Mouse (Mus musculus) liver, embryonic 11.5 days (tissue): ENCODE data around the gene Cep152. TPM values are rescaled to one million over a fixed set of nuclear protein-coding genes. Genes with fewer than 3 reads are reported as not detected.

Source experiments
- ATAC-seq: fragments of 200-750 bp; cut with Nextera tagmentation; replicated peaks from 2 replicates; pipeline ENCODE4 v1.8.0; 2017; ENCODE audit warnings: moderate number of reproducible peaks, mild to moderate bottlenecking, moderate TSS enrichment, moderate library complexity; ENCODE audit not compliant: low FRiP score
- DNase-seq: peaks from one replicate; pipeline ENCODE4 v3.0.0-alpha.2; 2017; ENCODE audit warnings: low spot score
- H3K27ac ChIP-seq: fragments of 300-500 bp; sonication (generic); 2 replicates; pipeline ENCODE4 v1.5.1; 2014; ENCODE audit warnings: mild to moderate bottlenecking, low read depth, low read length, control low read depth
- H3K27me3 ChIP-seq: fragments of 300-500 bp; sonication (generic); replicated peaks from 2 replicates; pipeline ENCODE4 v1.6.1; 2014; ENCODE audit warnings: low read length, mixed read lengths; ENCODE audit not compliant: control insufficient read depth, insufficient read depth
- H3K36me3 ChIP-seq: fragments of 300-500 bp; sonication (generic); 2 replicates; pipeline ENCODE4 v1.6.1; 2014; ENCODE audit warnings: mild to moderate bottlenecking, low read length, moderate library complexity, mixed read lengths; ENCODE audit not compliant: control insufficient read depth, insufficient read depth
- H3K4me1 ChIP-seq: fragments of 300-500 bp; sonication (generic); replicated peaks from 2 replicates; pipeline ENCODE4 v1.6.1; 2014; ENCODE audit warnings: low read length, mixed read lengths; ENCODE audit not compliant: control insufficient read depth, insufficient read depth
- H3K4me2 ChIP-seq: fragments of 300-500 bp; sonication (generic); 2 replicates; pipeline ENCODE4 v1.6.1; 2014; ENCODE audit warnings: mild to moderate bottlenecking, control low read depth, moderate library complexity
- H3K4me3 ChIP-seq: fragments of 300-500 bp; sonication (generic); 2 replicates; pipeline ENCODE4 v1.5.1; 2014; ENCODE audit warnings: low read depth, low read length, control low read depth
- H3K9ac ChIP-seq: fragments of 300-500 bp; sonication (generic); 2 replicates; pipeline ENCODE4 v1.6.1; 2014; ENCODE audit warnings: low read depth, low read length, control low read depth
- H3K9me3 ChIP-seq: fragments of 300-500 bp; sonication (generic); 2 replicates; pipeline ENCODE4 v1.6.1; 2016; ENCODE audit warnings: low read length, inconsistent platforms, mixed read lengths; ENCODE audit not compliant: control insufficient read depth
- WGBS: fragments of 180-500 bp; shearing (Covaris S2); extraction: QIAGEN DNeasy Blood & Tissue Kit; methylation state at CpG from one replicate; pipeline ENCODE4 v1.1.7; 2014; 5-methylcytosine and 5-hydroxymethylcytosine counted together
- polyA plus RNA-seq: library from polyadenylated mRNA; unstranded; fragments of >200 nt; fragmentation: Nextera tagmentation; extraction: Ambion mirVana; gene quantifications from 2 replicates; pipeline ENCODE4 v1.2.1, GENCODE M21; 2014

The Cep152 gene
- polyA plus RNA-seq, 1 experiment from 2014 or later: 8.1 TPM

DNA sequence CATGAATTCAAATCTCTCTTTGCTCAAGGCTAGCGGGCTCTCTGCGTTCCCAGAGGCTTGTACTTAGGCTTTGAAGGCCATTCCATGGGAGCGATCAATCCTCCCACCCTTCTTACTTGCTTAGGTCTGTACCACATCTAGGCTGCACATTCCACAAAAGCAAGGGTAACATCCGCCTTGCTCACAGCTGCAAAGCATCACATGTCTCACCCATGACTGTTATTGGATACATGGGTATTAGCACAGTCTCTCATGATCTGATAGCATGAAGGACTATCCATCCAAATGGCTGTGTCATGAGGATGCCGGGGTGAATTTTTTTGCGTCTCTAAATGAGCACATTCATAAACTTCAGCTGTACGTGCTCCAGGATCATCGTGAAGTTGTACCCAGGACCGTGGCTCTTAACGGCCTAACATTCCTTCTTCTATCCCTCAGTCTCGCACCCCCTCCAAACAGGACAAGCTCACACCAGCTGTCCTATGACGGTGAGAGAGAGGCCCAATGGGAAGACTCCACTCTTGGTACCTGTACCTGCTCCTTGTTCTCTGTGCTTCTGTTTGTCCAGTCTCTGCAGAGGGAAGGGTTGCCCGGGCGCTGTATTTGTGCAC lies 25.9 kb upstream of the Cep152 start:
- no peaks in the 10 kb centered on the region for H3K27me3 ChIP-seq
- DNase-seq: no peak
- H3K27ac ChIP-seq: no peak overlapping the region
- H3K36me3 ChIP-seq: no peaks in the 10 kb centered on the region
- whole genome bisulfite sequencing: 88% methylated on average over 14 of the region's 14 CpGs
- H3K9me3 ChIP-seq: no peaks in the 10 kb centered on the region
- H3K4me1 ChIP-seq: no peaks in the 10 kb centered on the region
- ATAC-seq: no peak
- no peak overlapping the region for H3K4me2 ChIP-seq
- no peak overlapping the region for H3K4me3 ChIP-seq
- no peak overlapping the region for H3K9ac ChIP-seq

- Histone ChIP-seq H3K4me2 (no peak overlapping the region), H3K27me3 (no peaks in the 10 kb centered on the region), H3K4me1 (no peaks in the 10 kb centered on the region), H3K9me3 (no peaks in the 10 kb centered on the region), H3K4me3 (no peak overlapping the region), H3K27ac (no peak overlapping the region), H3K9ac (no peak overlapping the region), H3K36me3 (no peaks in the 10 kb centered on the region)
- DNase-seq (no peak), ATAC-seq (no peak)
- WGBS: 83% methylated on average over 5 of the region's 5 CpGs
These were observed 25.1 kb upstream of the Cep152 start for GRCm38 (mm10) chr2:125650038-125650437.

GRCm38 (mm10) chr2:125644912-125645311 lies 20.0 kb upstream of the Cep152 start:
- Histone ChIP-seq H3K27ac (no peak overlapping the region), H3K9me3 (no peaks in the 10 kb centered on the region), H3K4me3 (no peak overlapping the region), H3K4me2 (no peak overlapping the region), H3K9ac (no peak overlapping the region), H3K4me1 (no peaks in the 10 kb centered on the region), H3K36me3 (no peaks in the 10 kb centered on the region), H3K27me3 (no peaks in the 10 kb centered on the region)
- DNase-seq (no peak), ATAC-seq (no peak)
- WGBS: 75% methylated on average over 6 of the region's 6 CpGs

DNA sequence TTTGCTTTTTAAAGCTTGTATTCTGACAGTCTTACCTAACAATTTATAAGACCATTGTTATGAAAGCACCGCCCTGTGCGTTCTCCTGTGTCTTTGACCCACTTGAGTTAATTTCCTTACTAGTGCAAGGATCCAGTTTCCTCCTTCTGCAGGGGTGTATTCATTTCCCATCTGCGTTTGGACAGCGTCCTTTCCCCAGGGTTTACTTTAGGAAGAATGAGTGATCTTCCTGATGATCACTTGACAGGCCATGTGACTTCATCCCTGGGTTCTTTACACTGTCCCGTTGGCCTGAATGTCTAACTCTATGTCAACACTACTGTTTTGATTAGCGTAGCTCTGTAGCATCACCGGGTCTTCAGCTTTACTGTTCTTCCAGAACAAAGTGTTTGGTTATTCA lies 12.4 kb upstream of the Cep152 start:
- ATAC-seq (no peak), DNase-seq (no peak)
- Histone ChIP-seq H3K4me3 (no peak overlapping the region), H3K27ac (no peak overlapping the region), H3K4me1 (no peaks in the 10 kb centered on the region), H3K9me3 (no peaks in the 10 kb centered on the region), H3K9ac (no peak overlapping the region), H3K27me3 (no peaks in the 10 kb centered on the region), H3K4me2 (no peak overlapping the region), H3K36me3 (no peaks in the 10 kb centered on the region)
- 77% methylated on average over 7 of the region's 7 CpGs for WGBS

GRCm38 (mm10) chr2:125630010-125630409 lies 5.1 kb upstream of the Cep152 start:
- H3K27ac ChIP-seq: no peak overlapping the region
- no peak overlapping the region for H3K9ac ChIP-seq

DNA sequence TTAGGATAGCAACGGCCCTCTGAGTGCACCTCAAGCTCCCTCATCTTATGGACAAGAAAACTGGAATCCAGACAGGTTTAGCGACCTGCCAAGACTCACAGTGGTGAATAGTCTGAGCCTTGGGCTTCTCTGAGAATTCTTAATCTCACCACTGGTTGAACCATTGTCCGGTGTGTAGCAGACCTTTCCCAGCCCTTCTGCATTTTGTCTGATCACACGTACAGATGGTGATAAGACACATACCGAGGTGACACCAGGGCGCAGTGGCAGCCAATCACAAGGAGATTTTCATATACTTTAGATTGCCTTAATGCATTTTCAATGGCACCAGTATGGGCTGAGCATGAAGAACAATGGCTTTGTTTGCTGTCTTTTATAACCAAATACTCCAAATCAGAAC lies 3.6 kb upstream of the Cep152 start:
- Histone ChIP-seq H3K36me3 (no peaks in the 10 kb centered on the region), H3K9me3 (no peaks in the 10 kb centered on the region), H3K4me1 (peaks cover 13% of the 10 kb centered on the region), H3K27me3 (no peaks in the 10 kb centered on the region), H3K9ac (no peak overlapping the region), H3K4me2 (no peak overlapping the region), H3K27ac (no peak overlapping the region), H3K4me3 (no peak overlapping the region)
- DNase-seq (no peak), ATAC-seq (no peak)
- WGBS: 68% methylated on average over 6 of the region's 6 CpGs

More at GRCm38 (mm10) chr2:125630010-125630409, 5.1 kb upstream of the Cep152 start:
- Histone ChIP-seq H3K4me3 (no peak overlapping the region), H3K9me3 (no peaks in the 10 kb centered on the region), H3K27me3 (no peaks in the 10 kb centered on the region), H3K36me3 (no peaks in the 10 kb centered on the region), H3K4me1 (peaks cover 7% of the 10 kb centered on the region), H3K4me2 (no peak overlapping the region)
- 95% methylated on average over 2 of the region's 2 CpGs for WGBS
- ATAC-seq (no peak), DNase-seq (no peak)

- DNase-seq (no peak), ATAC-seq (no peak)
- no peaks in the 10 kb centered on the region for H3K9me3 ChIP-seq
- no peak overlapping the region for H3K4me2 ChIP-seq
- H3K9ac ChIP-seq: no peak overlapping the region
- no peaks in the 10 kb centered on the region for H3K27me3 ChIP-seq
- no peak overlapping the region for H3K27ac ChIP-seq
- H3K4me1 ChIP-seq: peaks cover 19% of the 10 kb centered on the region
- 86% methylated on average over 4 of the region's 4 CpGs for WGBS
- no peak overlapping the region for H3K4me3 ChIP-seq
- H3K36me3 ChIP-seq: no peaks in the 10 kb centered on the region
These were observed 1.6 kb upstream of the Cep152 start for GRCm38 (mm10) chr2:125626536-125626935.

- Histone ChIP-seq H3K9me3 (no peaks in the 10 kb centered on the region), H3K9ac (peak overlapping the region; percentile 87), H3K36me3 (peaks cover 13% of the 10 kb centered on the region), H3K4me2 (peak overlapping the region; percentile 86), H3K27ac (peak overlapping the region; percentile 56; the same call in 1 of the 2 replicates), H3K4me1 (peaks cover 19% of the 10 kb centered on the region), H3K27me3 (no peaks in the 10 kb centered on the region), H3K4me3 (peak overlapping the region; percentile 81)
- no peak for DNase-seq
- no peak for ATAC-seq
- 7% methylated on average over 9 of the region's 9 CpGs for WGBS
These were observed 707 bp downstream of the Cep152 start for GRCm38 (mm10) chr2:125624127-125624685.

DNA sequence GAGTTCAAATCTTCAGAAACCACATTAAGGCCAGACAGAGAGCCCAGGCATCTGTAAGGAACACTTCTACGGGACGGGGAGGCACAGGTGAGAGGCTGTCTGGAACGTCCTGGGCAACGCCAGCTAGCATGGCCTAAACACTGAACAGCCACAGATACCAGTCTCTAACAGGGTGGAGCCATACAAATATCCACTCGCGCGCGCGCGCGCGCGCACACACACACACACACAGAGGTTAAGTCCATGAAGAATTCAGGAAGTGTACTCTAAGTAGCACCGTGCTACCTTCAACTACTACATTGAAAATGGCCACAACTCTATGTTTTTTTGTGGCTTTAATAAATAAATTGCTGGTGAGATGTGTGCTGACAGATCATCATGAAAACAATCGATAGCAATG lies 1.7 kb downstream of the Cep152 start:
- no peaks in the 10 kb centered on the region for H3K27me3 ChIP-seq
- no peak overlapping the region for H3K27ac ChIP-seq
- peak overlapping the region; percentile 81 for H3K4me3 ChIP-seq
- no peaks in the 10 kb centered on the region for H3K9me3 ChIP-seq
- 89% methylated on average over 15 of the region's 15 CpGs for WGBS
- peak overlapping the region; percentile 86 for H3K4me2 ChIP-seq
- peaks cover 19% of the 10 kb centered on the region for H3K4me1 ChIP-seq
- no peak for ATAC-seq
- H3K9ac ChIP-seq: no peak overlapping the region
- peaks cover 20% of the 10 kb centered on the region for H3K36me3 ChIP-seq
- no peak for DNase-seq
